Mouse (Mus musculus): ENCODE measurements around the gene Ccdc163. TPM values are rescaled to one million over a fixed set of nuclear protein-coding genes. Genes with fewer than 3 reads are reported as not detected.
"Not testable (repeated sequence)": the region's sequence is repeated elsewhere in the genome, so short reads cannot be mapped to it uniquely, and the experiment has no call there.

Gene Ccdc163
- polyA plus RNA-seq (2015; fragmentation: Nextera tagmentation; extraction: Ambion mirVana): 13.2 and 18.0 TPM in 2 replicates

GRCm38 (mm10) chr4:116708201-116708764, at the start of gene Ccdc163, which contains the start of gene Mmachc:
Gene Ccdc163, plus strand, starts transcription at chr4:116708509.
Gene Mmachc, minus strand, starts transcription at chr4:116708406.
- Histone ChIP-seq H3K36me3 (0 out of 2 replicates have a peak, but pooled peaks cover 10% of the 10 kb centered on the region), H3K4me2 (peak within 1 kb of the TSS; percentile 94), H3K27me3 (no peaks in the 10 kb centered on the region), H3K27ac (peak within 1 kb of the TSS; percentile 76), H3K4me1 (replicated peaks) (peaks cover 10% of the 10 kb centered on the region), H3K9me3 (replicated peaks) (no peaks in the 10 kb centered on the region), H3K4me3 (peak within 1 kb of the TSS; percentile 77), H3K9ac (peak within 1 kb of the TSS; percentile 73)
- WGBS: under 1% methylated on average over 29 of the region's 29 CpGs
- peak; percentile 97 for ATAC-seq (replicated peaks; ENCODE audit: insufficient number of reproducible peaks, insufficient read depth, low FRiP score, low read depth)

GRCm38 (mm10) chr4:116659474-116659873, 48.8 kb upstream of the Ccdc163 start:
- no peak overlapping the region for H3K27ac ChIP-seq
- 48% methylated on average over 2 of the region's 2 CpGs for WGBS
- no peak overlapping the region for H3K4me2 ChIP-seq
- no peak overlapping the region for H3K9ac ChIP-seq
- H3K4me3 ChIP-seq: no peak overlapping the region
- ATAC-seq (replicated peaks; ENCODE audit: insufficient number of reproducible peaks, insufficient read depth, low FRiP score, low read depth): no peak
- no peaks in the 10 kb centered on the region for H3K27me3 ChIP-seq
- no peaks in the 10 kb centered on the region for H3K9me3 ChIP-seq (replicated peaks)
- no peaks in the 10 kb centered on the region for H3K4me1 ChIP-seq (replicated peaks)
- H3K36me3 ChIP-seq: no peaks in the 10 kb centered on the region

- not testable (repeated sequence) for H3K4me2 ChIP-seq; H3K27ac ChIP-seq; H3K9ac ChIP-seq; ATAC-seq (replicated peaks; ENCODE audit: insufficient number of reproducible peaks, insufficient read depth, low FRiP score, low read depth); H3K36me3 ChIP-seq; H3K4me3 ChIP-seq; H3K9me3 ChIP-seq (replicated peaks); H3K27me3 ChIP-seq; H3K4me1 ChIP-seq (replicated peaks)
- 84% methylated on average over 6 of the region's 6 CpGs for WGBS
Measured at GRCm38 (mm10) chr4:116659916-116660315, 48.4 kb upstream of the Ccdc163 start.

- Histone ChIP-seq H3K9me3 (replicated peaks) (no peaks in the 10 kb centered on the region), H3K4me1 (replicated peaks) (no peaks in the 10 kb centered on the region), H3K9ac (no peak overlapping the region), H3K4me2 (no peak overlapping the region), H3K36me3 (no peaks in the 10 kb centered on the region), H3K27ac (no peak overlapping the region), H3K4me3 (no peak overlapping the region), H3K27me3 (no peaks in the 10 kb centered on the region)
- no peak for ATAC-seq (replicated peaks; ENCODE audit: insufficient number of reproducible peaks, insufficient read depth, low FRiP score, low read depth)
- 68% methylated on average over 6 of the region's 6 CpGs for WGBS
Measured at GRCm38 (mm10) chr4:116660829-116661228, 47.5 kb upstream of the Ccdc163 start.

- Histone ChIP-seq H3K4me2 (no peak overlapping the region), H3K4me3 (no peak overlapping the region), H3K27ac (no peak overlapping the region), H3K9ac (no peak overlapping the region), H3K27me3 (no peaks in the 10 kb centered on the region), H3K9me3 (replicated peaks) (no peaks in the 10 kb centered on the region), H3K36me3 (no peaks in the 10 kb centered on the region), H3K4me1 (replicated peaks) (no peaks in the 10 kb centered on the region)
- 89% methylated on average over 1 of the region's 1 CpGs for WGBS
- no peak for ATAC-seq (replicated peaks; ENCODE audit: insufficient number of reproducible peaks, insufficient read depth, low FRiP score, low read depth)
Measured at GRCm38 (mm10) chr4:116661998-116662397, 46.3 kb upstream of the Ccdc163 start.

GRCm38 (mm10) chr4:116666625-116667024, 41.7 kb upstream of the Ccdc163 start:
- Histone ChIP-seq H3K9me3 (replicated peaks) (no peaks in the 10 kb centered on the region), H3K4me2 (no peak overlapping the region), H3K4me3 (no peak overlapping the region), H3K27me3 (no peaks in the 10 kb centered on the region), H3K9ac (no peak overlapping the region), H3K27ac (no peak overlapping the region), H3K4me1 (replicated peaks) (no peaks in the 10 kb centered on the region), H3K36me3 (no peaks in the 10 kb centered on the region)
- ATAC-seq (replicated peaks; ENCODE audit: insufficient number of reproducible peaks, insufficient read depth, low FRiP score, low read depth): no peak
- WGBS: 52% methylated on average over 4 of the region's 4 CpGs

- H3K27ac ChIP-seq: 0 out of 2 replicates have a peak overlapping the region, but pooled peaks have one; percentile 6
Measured at GRCm38 (mm10) chr4:116668145-116668544, 40.2 kb upstream of the Ccdc163 start.

GRCm38 (mm10) chr4:116669291-116669690, 39.0 kb upstream of the Ccdc163 start:
- no peaks in the 10 kb centered on the region for H3K36me3 ChIP-seq
- WGBS: 62% methylated on average over 2 of the region's 2 CpGs
- no peak overlapping the region for H3K4me2 ChIP-seq
- H3K9me3 ChIP-seq (replicated peaks): no peaks in the 10 kb centered on the region
- H3K27ac ChIP-seq: no peak overlapping the region
- H3K27me3 ChIP-seq: no peaks in the 10 kb centered on the region
- H3K4me3 ChIP-seq: no peak overlapping the region
- H3K4me1 ChIP-seq (replicated peaks): no peaks in the 10 kb centered on the region; the same call in 1 of the 2 replicates
- no peak for ATAC-seq (replicated peaks; ENCODE audit: insufficient number of reproducible peaks, insufficient read depth, low FRiP score, low read depth)
- no peak overlapping the region for H3K9ac ChIP-seq

More at GRCm38 (mm10) chr4:116668145-116668544, 40.2 kb upstream of the Ccdc163 start:
- H3K36me3 ChIP-seq: no peaks in the 10 kb centered on the region
- H3K4me2 ChIP-seq: no peak overlapping the region
- no peak for ATAC-seq (replicated peaks; ENCODE audit: insufficient number of reproducible peaks, insufficient read depth, low FRiP score, low read depth)
- no peak overlapping the region for H3K4me3 ChIP-seq
- 42% methylated on average over 3 of the region's 3 CpGs for WGBS
- H3K4me1 ChIP-seq (replicated peaks): no peaks in the 10 kb centered on the region; the same call in 1 of the 2 replicates
- no peaks in the 10 kb centered on the region for H3K27me3 ChIP-seq
- no peak overlapping the region for H3K9ac ChIP-seq
- no peaks in the 10 kb centered on the region for H3K9me3 ChIP-seq (replicated peaks)

GRCm38 (mm10) chr4:116672785-116673184, 35.5 kb upstream of the Ccdc163 start:
- 51% methylated on average over 2 of the region's 2 CpGs for WGBS
- Histone ChIP-seq H3K4me1 (replicated peaks) (no peaks in the 10 kb centered on the region; the same call in 1 of the 2 replicates), H3K4me3 (no peak overlapping the region), H3K27me3 (no peaks in the 10 kb centered on the region), H3K36me3 (no peaks in the 10 kb centered on the region), H3K9me3 (replicated peaks) (no peaks in the 10 kb centered on the region), H3K9ac (no peak overlapping the region), H3K4me2 (no peak overlapping the region), H3K27ac (no peak overlapping the region)
- no peak for ATAC-seq (replicated peaks; ENCODE audit: insufficient number of reproducible peaks, insufficient read depth, low FRiP score, low read depth)

GRCm38 (mm10) chr4:116674761-116675160, 33.5 kb upstream of the Ccdc163 start:
- ATAC-seq (replicated peaks; ENCODE audit: insufficient number of reproducible peaks, insufficient read depth, low FRiP score, low read depth); H3K4me2 ChIP-seq; H3K36me3 ChIP-seq; H3K4me1 ChIP-seq (replicated peaks); H3K27me3 ChIP-seq; H3K27ac ChIP-seq; H3K9ac ChIP-seq; H3K4me3 ChIP-seq; H3K9me3 ChIP-seq (replicated peaks): not testable (repeated sequence)
- WGBS: 87% methylated on average over 6 of the region's 6 CpGs

- Histone ChIP-seq H3K4me1 (replicated peaks) (no peaks in the 10 kb centered on the region; the same call in 1 of the 2 replicates), H3K4me3 (no peak overlapping the region), H3K9me3 (replicated peaks) (no peaks in the 10 kb centered on the region), H3K9ac (no peak overlapping the region), H3K36me3 (no peaks in the 10 kb centered on the region), H3K4me2 (no peak overlapping the region), H3K27me3 (no peaks in the 10 kb centered on the region), H3K27ac (no peak overlapping the region)
- no peak for ATAC-seq (replicated peaks; ENCODE audit: insufficient number of reproducible peaks, insufficient read depth, low FRiP score, low read depth)
- WGBS: 81% methylated on average over 3 of the region's 3 CpGs
Measured at GRCm38 (mm10) chr4:116676027-116676426, 32.3 kb upstream of the Ccdc163 start.

GRCm38 (mm10) chr4:116677808-116678207, 30.5 kb upstream of the Ccdc163 start:
- WGBS: 74% methylated on average over 1 of the region's 1 CpGs
- Histone ChIP-seq H3K27ac (no peak overlapping the region), H3K4me2 (no peak overlapping the region), H3K9ac (no peak overlapping the region), H3K4me3 (no peak overlapping the region), H3K36me3 (no peaks in the 10 kb centered on the region), H3K4me1 (replicated peaks) (no peaks in the 10 kb centered on the region; the same call in 1 of the 2 replicates), H3K27me3 (no peaks in the 10 kb centered on the region), H3K9me3 (replicated peaks) (no peaks in the 10 kb centered on the region)
- no peak for ATAC-seq (replicated peaks; ENCODE audit: insufficient number of reproducible peaks, insufficient read depth, low FRiP score, low read depth)
